Mouse (Mus musculus) liver, embryonic 14.5 days (tissue): ENCODE data around the gene Fam49a.

Experiments
- CTCF ChIP-seq: IDR thresholded peaks from 2 replicates; pipeline ENCODE4 v1.5.1; 2016; ENCODE audit warnings: antibody characterized with exemption, low read depth, control low read depth
- EP300 ChIP-seq: IDR thresholded peaks from 2 replicates; pipeline ENCODE4 v1.6.1; 2016; ENCODE audit warnings: antibody characterized with exemption, low read depth

- TF ChIP-seq CTCF (no peak), EP300 (no peak)
Measured at GRCm38 (mm10) chr12:12243148-12243547, 18.8 kb upstream of the Fam49a start.
